Mouse (Mus musculus): ENCODE results near the gene Crybb3. TPM values are rescaled to one million over a fixed set of nuclear protein-coding genes. Genes with fewer than 3 reads are reported as not detected.

The Crybb3 gene
- polyA plus RNA-seq, 1 experiment from 2014 or later: 0.39 TPM

GRCm38 (mm10) chr5:113035094-113036047 lies 46.0 kb downstream of the Crybb3 start:
- H3K27me3 ChIP-seq (ENCODE audit: control insufficient read depth, insufficient read depth, low read length): no peaks in the 10 kb centered on the region
- no peaks in the 10 kb centered on the region for H3K9me3 ChIP-seq (ENCODE audit: control insufficient read depth, low read length)
- H3K36me3 ChIP-seq (ENCODE audit: control insufficient read depth, insufficient read depth, low read length): no peaks in the 10 kb centered on the region
- no peak overlapping the region for H3K9ac ChIP-seq (ENCODE audit: low read length)
- WGBS: 54% methylated on average over 10 of the region's 10 CpGs
- no peak overlapping the region for H3K27ac ChIP-seq (replicated peaks; ENCODE audit: low read depth, low read length)
- no peak overlapping the region for H3K4me3 ChIP-seq (ENCODE audit: low read depth, low read length)
- no peaks in the 10 kb centered on the region for H3K4me1 ChIP-seq (ENCODE audit: control insufficient read depth, insufficient read depth, low read length)
- DNase-seq (ENCODE audit: low spot score) (no peak), ATAC-seq (ENCODE audit: insufficient number of reproducible peaks, low FRiP score, low TSS enrichment, low read depth) (no peak)
- no peak overlapping the region for H3K4me2 ChIP-seq (ENCODE audit: low read depth, severe bottlenecking)

GRCm38 (mm10) chr5:113031201-113031754 lies 50.1 kb downstream of the Crybb3 start:
- no peak overlapping the region for H3K27ac ChIP-seq (replicated peaks; ENCODE audit: low read depth, low read length)
- 82% methylated on average over 15 of the region's 15 CpGs for WGBS

GRCm38 (mm10) chr5:113030082-113030481 lies 51.3 kb downstream of the Crybb3 start:
- H3K36me3 ChIP-seq (ENCODE audit: control insufficient read depth, insufficient read depth, low read length): no peaks in the 10 kb centered on the region
- H3K4me3 ChIP-seq (ENCODE audit: low read depth, low read length): no peak overlapping the region
- no peak overlapping the region for H3K4me2 ChIP-seq (ENCODE audit: low read depth, severe bottlenecking)
- ATAC-seq (ENCODE audit: insufficient number of reproducible peaks, low FRiP score, low TSS enrichment, low read depth) (no peak), DNase-seq (ENCODE audit: low spot score) (no peak)
- no peak overlapping the region for H3K9ac ChIP-seq (ENCODE audit: low read length)
- no peaks in the 10 kb centered on the region for H3K27me3 ChIP-seq (ENCODE audit: control insufficient read depth, insufficient read depth, low read length)
- WGBS: 77% methylated on average over 3 of the region's 3 CpGs
- H3K4me1 ChIP-seq (ENCODE audit: control insufficient read depth, insufficient read depth, low read length): 0 out of 2 replicates have a peak, but pooled peaks cover 4% of the 10 kb centered on the region
- no peaks in the 10 kb centered on the region for H3K9me3 ChIP-seq (ENCODE audit: control insufficient read depth, low read length)
- no peak overlapping the region for H3K27ac ChIP-seq (replicated peaks; ENCODE audit: low read depth, low read length)

More at GRCm38 (mm10) chr5:113031201-113031754, 50.1 kb downstream of the Crybb3 start:
- no peak overlapping the region for H3K4me2 ChIP-seq (ENCODE audit: low read depth, severe bottlenecking)
- DNase-seq (ENCODE audit: low spot score): no peak
- no peaks in the 10 kb centered on the region for H3K9me3 ChIP-seq (ENCODE audit: control insufficient read depth, low read length)
- H3K4me3 ChIP-seq (ENCODE audit: low read depth, low read length): no peak overlapping the region
- H3K27me3 ChIP-seq (ENCODE audit: control insufficient read depth, insufficient read depth, low read length): no peaks in the 10 kb centered on the region
- no peaks in the 10 kb centered on the region for H3K36me3 ChIP-seq (ENCODE audit: control insufficient read depth, insufficient read depth, low read length)
- ATAC-seq (ENCODE audit: insufficient number of reproducible peaks, low FRiP score, low TSS enrichment, low read depth): no peak
- no peak overlapping the region for H3K9ac ChIP-seq (ENCODE audit: low read length)
- 0 out of 2 replicates have a peak, but pooled peaks cover 4% of the 10 kb centered on the region for H3K4me1 ChIP-seq (ENCODE audit: control insufficient read depth, insufficient read depth, low read length)

- ATAC-seq (ENCODE audit: insufficient number of reproducible peaks, low FRiP score, low TSS enrichment, low read depth): no peak
Measured at GRCm38 (mm10) chr5:113026706-113027105, 54.7 kb downstream of the Crybb3 start.

More at GRCm38 (mm10) chr5:113026706-113027105, 54.7 kb downstream of the Crybb3 start:
- Histone ChIP-seq H3K27ac (replicated peaks; ENCODE audit: low read depth, low read length) (no peak overlapping the region), H3K4me2 (ENCODE audit: low read depth, severe bottlenecking) (no peak overlapping the region), H3K4me3 (ENCODE audit: low read depth, low read length) (no peak overlapping the region), H3K4me1 (ENCODE audit: control insufficient read depth, insufficient read depth, low read length) (peaks cover 12% of the 10 kb centered on the region; the same call in 1 of the 2 replicates), H3K9ac (ENCODE audit: low read length) (no peak overlapping the region), H3K36me3 (ENCODE audit: control insufficient read depth, insufficient read depth, low read length) (no peaks in the 10 kb centered on the region), H3K27me3 (ENCODE audit: control insufficient read depth, insufficient read depth, low read length) (no peaks in the 10 kb centered on the region), H3K9me3 (ENCODE audit: control insufficient read depth, low read length) (no peaks in the 10 kb centered on the region)
- WGBS: 79% methylated on average over 5 of the region's 5 CpGs
- DNase-seq (ENCODE audit: low spot score): no peak

Other genes starting within 250 kb of the Crybb3 start
- gene Myo18b, start 185.2 kb downstream of the Crybb3 start, polyA plus RNA-seq (2014; fragmentation: Nextera tagmentation; extraction: Ambion mirVana): 0.48 and 0.79 TPM in 2 replicates
- gene Grk3, start 65.8 kb downstream of the Crybb3 start, polyA plus RNA-seq (2014; fragmentation: Nextera tagmentation; extraction: Ambion mirVana): 7.1 and 9.6 TPM in 2 replicates
- gene Crybb2, start 11.5 kb downstream of the Crybb3 start, polyA plus RNA-seq (2014; fragmentation: Nextera tagmentation; extraction: Ambion mirVana): not detected in 2 replicates
- gene 2900026A02Rik, start 139.7 kb upstream of the Crybb3 start, polyA plus RNA-seq (2014; fragmentation: Nextera tagmentation; extraction: Ambion mirVana): 1.3 and 1.7 TPM in 2 replicates
- not detected in 2 replicates for gene Tmem211, start 145.3 kb upstream of the Crybb3 start, polyA plus RNA-seq (2014; fragmentation: Nextera tagmentation; extraction: Ambion mirVana)
- gene Sgsm1, start 229.2 kb upstream of the Crybb3 start, polyA plus RNA-seq (2014; fragmentation: Nextera tagmentation; extraction: Ambion mirVana): 7.7 and 9.1 TPM in 2 replicates

All from limb, embryonic 11.5 days (tissue).